Mouse (Mus musculus): ENCODE measurements at regions not wholly inside any gene's neighbourhood (a gene's known extent, or its start where the extent isn't known, plus 50 kb on each side); places are given as distances from the start of the nearest gene placed in this dataset.

- no peak for DNase-seq (ENCODE audit: low read depth, low spot score)
These were observed 283.9 kb downstream of the 1810013L24Rik start for GRCm38 (mm10) chr16:9113801-9114200.

- no peak for DNase-seq (ENCODE audit: low read depth, low spot score)
These were observed 285.6 kb downstream of the 1810013L24Rik start for GRCm38 (mm10) chr16:9115548-9115947.

GRCm38 (mm10) chr16:9121581-9121980 is 291.7 kb downstream of the 1810013L24Rik start:
- DNase-seq (ENCODE audit: low read depth, low spot score): no peak

- no peak for DNase-seq (ENCODE audit: low read depth, low spot score)
These were observed 302.2 kb downstream of the 1810013L24Rik start for GRCm38 (mm10) chr16:9132113-9132512.

- DNase-seq (ENCODE audit: low read depth, low spot score): no peak
These were observed 302.9 kb downstream of the 1810013L24Rik start for GRCm38 (mm10) chr16:9132778-9133177.

- no peak for DNase-seq (ENCODE audit: low read depth, low spot score)
These were observed 305.5 kb downstream of the 1810013L24Rik start for GRCm38 (mm10) chr16:9135377-9135776.

- DNase-seq (ENCODE audit: low read depth, low spot score): no peak
These were observed 308.8 kb downstream of the 1810013L24Rik start for GRCm38 (mm10) chr16:9138552-9139224.

- DNase-seq (ENCODE audit: low read depth, low spot score): no peak
These were observed 309.5 kb downstream of the 1810013L24Rik start for GRCm38 (mm10) chr16:9139405-9139804.

GRCm38 (mm10) chr16:9149209-9150135 is 319.6 kb downstream of the 1810013L24Rik start:
- DNase-seq (ENCODE audit: low read depth, low spot score): no peak

GRCm38 (mm10) chr16:9151936-9152335 is 322.0 kb downstream of the 1810013L24Rik start:
- DNase-seq (ENCODE audit: low read depth, low spot score): no peak

GRCm38 (mm10) chr16:9153501-9153900 is 323.6 kb downstream of the 1810013L24Rik start:
- no peak for DNase-seq (ENCODE audit: low read depth, low spot score)

- DNase-seq (ENCODE audit: low read depth, low spot score): no peak
These were observed 335.9 kb downstream of the 1810013L24Rik start for GRCm38 (mm10) chr16:9165763-9166310.

- DNase-seq (ENCODE audit: low read depth, low spot score): no peak
These were observed 346.5 kb downstream of the 1810013L24Rik start for GRCm38 (mm10) chr16:9176402-9176801.

- no peak for DNase-seq (ENCODE audit: low read depth, low spot score)
These were observed 365.9 kb downstream of the 1810013L24Rik start for GRCm38 (mm10) chr16:9195821-9196220.

- DNase-seq (ENCODE audit: low read depth, low spot score): no peak
These were observed 369.1 kb downstream of the 1810013L24Rik start for GRCm38 (mm10) chr16:9198903-9199532.

GRCm38 (mm10) chr16:9208602-9209001 is 378.7 kb downstream of the 1810013L24Rik start:
- DNase-seq (ENCODE audit: low read depth, low spot score): no peak

GRCm38 (mm10) chr16:9211485-9211884 is 381.6 kb downstream of the 1810013L24Rik start:
- no peak for DNase-seq (ENCODE audit: low read depth, low spot score)

GRCm38 (mm10) chr16:9215131-9215530 is 385.2 kb downstream of the 1810013L24Rik start:
- DNase-seq (ENCODE audit: low read depth, low spot score): no peak

- DNase-seq (ENCODE audit: low read depth, low spot score): no peak
These were observed 387.5 kb downstream of the 1810013L24Rik start for GRCm38 (mm10) chr16:9217361-9217760.

GRCm38 (mm10) chr16:9230178-9230577 is 400.3 kb downstream of the 1810013L24Rik start:
- no peak for DNase-seq (ENCODE audit: low read depth, low spot score)

- no peak for DNase-seq (ENCODE audit: low read depth, low spot score)
These were observed 412.2 kb downstream of the 1810013L24Rik start for GRCm38 (mm10) chr16:9242099-9242498.

GRCm38 (mm10) chr16:9247198-9247597 is 417.3 kb downstream of the 1810013L24Rik start:
- no peak for DNase-seq (ENCODE audit: low read depth, low spot score)
